Mouse (Mus musculus): ENCODE measurements around the gene Olfr305. TPM values are rescaled to one million over a fixed set of nuclear protein-coding genes. Genes with fewer than 3 reads are reported as not detected.
"Not testable (repeated sequence)": the region's sequence is repeated elsewhere in the genome, so short reads cannot be mapped to it uniquely, and the experiment has no call there.

Olfr305 gene
- polyA plus RNA-seq (2017; shearing (Covaris generic)), result not detected

DNA sequence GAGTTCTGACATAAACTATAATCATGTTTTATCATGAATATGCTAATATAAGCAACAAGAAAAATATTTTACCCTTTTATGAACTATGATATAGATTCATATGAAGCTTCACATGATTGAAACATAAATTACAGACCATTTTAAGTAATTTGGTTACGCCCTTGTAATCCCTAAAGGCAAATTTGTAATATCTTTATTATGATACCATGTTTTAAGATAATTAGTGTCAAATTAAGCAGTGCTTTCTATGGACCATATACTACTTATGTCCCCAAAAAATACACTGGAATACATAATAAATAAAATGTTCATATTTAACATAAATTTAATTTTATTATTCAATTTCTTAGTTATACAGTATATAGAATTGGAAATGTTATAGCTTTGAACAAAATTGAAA is at the start of gene Olfr305:
Olfr305 (minus strand) TSS at position 101 of the 400 bp plus-strand sequence.
- no peak for ATAC-seq

DNA sequence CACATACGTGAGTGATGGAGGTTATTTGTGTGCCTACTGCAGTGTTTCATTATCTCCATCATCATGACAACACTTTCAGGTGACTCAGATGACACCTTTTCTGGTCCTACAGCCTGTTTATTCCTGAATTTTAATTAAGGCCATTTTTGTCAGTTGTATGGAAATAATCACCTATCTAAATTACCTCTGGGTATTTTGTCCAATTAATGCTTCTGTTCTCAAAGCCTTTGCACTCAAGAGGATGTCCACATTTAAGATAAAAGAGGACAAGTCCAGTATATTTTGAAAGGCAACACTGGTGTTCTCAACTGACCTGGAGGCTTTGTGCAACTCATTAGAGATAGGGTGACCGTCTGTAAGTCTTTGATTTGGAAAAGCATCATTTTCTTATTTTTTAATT is 36.8 kb upstream of the Olfr305 start, which contains the start of gene Olfr301:
Olfr301 (plus strand) TSS at position 301 of the 400 bp plus-strand sequence.
- no peak for ATAC-seq

DNA sequence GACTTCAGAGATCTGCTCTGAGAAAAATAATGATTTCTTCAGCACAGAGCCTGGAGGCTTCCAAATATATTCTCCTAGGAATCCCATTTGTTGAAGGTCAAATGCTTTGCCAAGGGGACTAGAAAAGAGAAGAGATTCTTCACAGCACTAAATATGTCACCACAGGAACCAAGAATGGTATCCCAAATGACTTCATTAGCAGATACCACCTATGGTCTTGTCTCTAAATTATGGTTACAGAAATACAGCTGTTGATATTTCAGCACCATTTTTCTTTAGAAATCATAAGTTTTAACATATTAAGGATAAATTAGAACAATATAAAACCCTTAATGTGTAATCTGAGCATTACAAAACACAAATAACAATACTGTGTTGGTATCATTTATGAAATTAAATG is 31.0 kb upstream of the Olfr305 start, which contains the start of gene Olfr303:
Olfr303 (minus strand) TSS at position 101 of the 400 bp plus-strand sequence.
- ATAC-seq, result no peak

DNA sequence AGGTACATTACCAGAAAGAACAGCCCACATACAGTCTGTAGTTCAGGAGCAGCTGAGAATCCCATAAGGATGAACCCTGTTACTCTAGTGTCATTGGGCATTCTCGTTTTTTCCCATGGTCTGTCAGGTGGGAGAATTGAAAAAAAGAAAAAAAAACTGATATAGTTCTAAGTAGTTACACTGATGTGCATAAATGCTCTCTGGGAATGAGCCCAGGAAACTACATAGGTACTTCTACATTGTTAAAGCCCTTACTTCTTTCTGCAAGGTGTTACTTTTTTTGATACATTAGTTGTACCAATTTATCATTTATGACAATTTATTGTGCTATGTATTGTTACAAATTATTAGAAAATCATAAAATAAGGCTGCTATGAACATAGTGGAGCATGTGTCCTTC is 19.8 kb upstream of the Olfr305 start, which contains the start of gene Olfr304:
Olfr304 (minus strand) TSS at position 101 of the 400 bp plus-strand sequence.
- ATAC-seq, result no peak

DNA sequence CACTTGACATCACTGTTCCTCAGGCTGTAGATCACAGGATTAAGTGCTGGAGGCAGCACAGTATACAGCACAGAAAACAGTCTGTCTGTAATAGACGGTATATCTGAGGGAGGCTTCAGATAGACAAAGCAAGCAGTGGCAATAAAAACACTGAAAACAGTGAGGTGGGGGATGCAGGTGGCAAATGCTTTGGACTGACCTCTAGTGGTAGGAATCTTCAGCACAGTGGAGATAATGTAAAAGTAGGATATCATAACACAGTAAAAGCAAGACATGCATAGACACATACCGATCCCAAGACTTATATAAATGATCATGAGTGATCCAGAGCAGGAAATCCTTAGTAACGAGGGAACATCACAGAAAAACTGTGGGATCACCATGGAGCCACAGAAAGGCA is 19.0 kb upstream of the Olfr305 start:
- ATAC-seq, result no peak

DNA sequence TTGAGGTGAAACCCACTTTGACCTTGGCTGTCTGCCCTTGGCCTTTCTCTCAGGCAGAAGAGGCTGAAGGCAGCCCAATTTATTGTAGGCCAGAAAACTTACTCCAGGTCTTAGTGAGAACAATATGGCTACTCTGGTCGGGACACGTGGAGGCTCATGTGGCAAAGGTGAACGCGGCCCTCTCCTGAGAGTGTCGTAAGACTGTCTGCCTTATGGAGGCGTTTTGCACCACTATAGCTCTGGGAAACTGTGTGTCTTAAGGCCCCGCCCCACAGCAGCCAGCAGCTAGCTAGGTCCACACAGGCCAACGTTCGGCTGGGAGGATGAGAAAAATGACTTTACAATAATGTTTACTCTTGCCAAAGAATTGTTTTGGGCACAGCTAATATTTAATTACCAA is 20.4 kb downstream of the Olfr305 start:
- ATAC-seq, result not testable (repeated sequence)

DNA sequence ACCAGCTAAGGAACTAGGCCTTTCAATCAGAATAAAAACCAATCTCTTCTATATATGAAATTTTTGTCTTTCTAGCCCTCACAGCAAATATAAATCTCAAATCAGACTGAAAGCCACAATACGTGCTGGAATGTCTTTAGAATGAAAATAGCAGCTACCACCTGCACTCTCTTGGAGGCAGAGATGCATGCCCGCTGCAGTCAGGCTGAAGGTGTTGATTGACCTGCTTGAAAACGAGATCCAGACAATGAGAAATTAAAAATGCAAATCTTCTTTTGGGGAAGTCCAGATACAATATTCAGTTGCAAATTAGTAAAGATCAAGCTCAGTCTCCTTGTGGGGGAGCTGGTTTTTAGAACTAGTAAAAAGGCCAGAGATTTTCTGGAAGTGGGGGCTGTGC is 22.5 kb downstream of the Olfr305 start:
- no peak for ATAC-seq

DNA sequence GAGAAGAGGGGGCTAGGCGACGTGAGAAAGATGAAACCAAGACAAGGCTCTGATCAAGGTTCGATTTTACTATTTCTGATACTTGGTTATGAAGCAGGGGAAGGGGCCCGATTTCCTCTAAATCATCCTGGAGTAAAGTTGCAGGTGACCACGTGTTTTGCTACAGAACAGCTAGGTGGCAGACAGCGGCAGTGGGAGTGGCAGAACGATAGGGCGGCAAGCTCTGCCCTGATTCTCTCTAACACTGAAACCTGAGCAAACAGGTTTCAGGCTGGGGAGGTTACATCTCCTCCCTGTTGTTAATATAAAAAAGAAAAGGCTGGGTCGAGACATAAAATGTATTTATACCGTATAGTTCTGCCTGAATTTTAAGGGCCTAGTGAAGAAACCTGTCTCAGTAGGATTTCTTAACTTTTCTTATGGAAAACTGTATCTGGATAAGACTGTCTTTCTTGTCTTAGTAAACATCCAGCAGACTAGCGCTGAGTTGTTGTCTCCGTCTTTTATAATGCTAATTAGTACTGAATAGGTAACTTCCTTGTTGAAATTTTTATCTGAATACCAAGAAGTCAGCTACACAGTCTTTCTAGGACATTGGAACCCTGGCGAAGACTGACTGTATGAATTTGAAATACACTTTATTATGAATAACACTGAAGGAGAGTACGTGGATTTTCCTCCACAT is 23.7 kb downstream of the Olfr305 start:
- ATAC-seq, result no peak

DNA sequence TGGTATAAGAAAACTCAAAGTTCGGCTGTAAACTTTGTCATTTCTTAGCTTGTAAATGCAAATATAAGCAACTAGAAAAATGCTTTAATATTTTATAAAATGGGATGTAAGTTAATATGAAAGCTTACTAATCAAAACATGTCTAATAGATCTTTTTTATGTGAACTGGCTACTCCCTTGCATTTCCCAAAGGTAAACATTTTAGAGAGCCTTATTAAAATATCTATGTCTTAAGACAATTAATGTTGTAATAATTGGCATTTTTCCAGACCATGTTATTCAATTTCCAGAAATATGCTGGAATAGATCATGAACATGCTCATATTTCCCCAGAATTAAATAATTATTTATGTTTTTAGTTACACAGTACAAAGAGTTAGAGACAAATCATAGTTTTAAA is 29.2 kb downstream of the Olfr305 start, which contains the start of gene Olfr307:
Olfr307 (minus strand) TSS at position 101 of the 400 bp plus-strand sequence.
- ATAC-seq, result no peak

DNA sequence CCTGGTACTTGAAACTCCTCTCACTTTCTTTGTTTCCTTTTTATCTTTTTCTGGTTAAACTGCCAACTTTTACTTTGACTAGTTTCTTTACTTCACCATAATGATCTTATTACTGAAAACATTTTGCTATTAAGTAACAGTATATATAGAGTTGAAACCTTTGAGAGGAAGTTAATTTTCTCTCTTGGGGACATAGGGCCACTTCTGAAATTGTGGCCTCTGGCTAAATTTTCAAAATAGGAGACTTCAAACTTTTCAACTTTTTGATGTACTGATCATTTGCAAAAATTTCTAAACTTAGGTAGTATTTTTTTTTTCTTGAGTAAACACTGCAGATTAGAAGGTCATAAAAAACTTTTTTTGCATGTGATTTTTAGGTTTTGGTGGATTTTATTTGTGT is 41.2 kb downstream of the Olfr305 start, which contains the start of gene Olfr308:
Olfr308 (minus strand) TSS at position 101 of the 400 bp plus-strand sequence.
- no peak for ATAC-seq

DNA sequence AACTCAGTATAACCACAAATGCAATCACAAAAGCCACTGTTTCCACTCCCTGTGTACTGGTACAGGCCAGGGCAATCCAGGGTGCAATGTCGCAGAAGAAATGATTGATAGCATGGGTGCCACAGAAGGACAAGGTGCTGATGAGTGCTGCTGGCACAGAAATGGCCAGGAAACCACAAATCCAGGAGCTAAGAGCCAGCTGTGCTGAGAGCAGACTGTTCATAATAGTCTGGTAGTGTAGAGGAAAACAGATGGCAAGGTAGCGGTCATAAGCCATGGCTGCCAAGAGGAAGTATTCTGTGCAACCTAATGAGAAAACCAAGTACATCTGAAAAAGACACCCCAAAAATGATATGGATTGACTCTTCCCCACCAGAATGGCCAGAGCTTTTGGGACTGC is 45.4 kb downstream of the Olfr305 start:
- no peak for ATAC-seq

DNA sequence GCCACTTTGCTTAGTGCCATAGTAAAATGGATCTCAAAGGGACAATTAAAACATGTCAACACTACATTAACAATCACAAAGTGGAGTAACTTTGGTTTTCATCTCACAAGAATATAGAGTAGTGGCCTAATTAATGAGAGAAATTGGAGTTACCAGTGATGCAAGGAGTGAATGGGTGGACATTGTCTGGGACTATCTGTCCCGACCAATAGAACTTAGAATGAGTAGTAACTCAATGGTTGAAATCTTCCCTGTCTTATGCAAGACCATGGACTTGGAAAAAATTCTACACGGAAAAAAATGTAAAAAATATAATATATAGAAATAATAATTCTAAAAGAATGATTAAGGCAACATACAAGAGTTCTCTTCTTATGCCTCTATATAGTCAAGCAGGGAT is 53.1 kb downstream of the Olfr305 start, which contains the start of gene Olfr309:
Olfr309 (minus strand) TSS at position 101 of the 400 bp plus-strand sequence.
- no peak for ATAC-seq

Other genes with a start within 250 kb of the Olfr305 start
- under 1 TPM in 1 of 2 experiments, not detected in 1; 0.08 TPM for gene Vmn2r75, start 195.2 kb downstream of the Olfr305 start, polyA plus RNA-seq (2017; shearing (Covaris generic))
- under 1 TPM; 0.03 to 0.08 TPM for gene Vmn2r76, start 120.6 kb downstream of the Olfr305 start, polyA plus RNA-seq (2017; shearing (Covaris generic))
- not detected for gene Olfr310, start 89.8 kb downstream of the Olfr305 start, polyA plus RNA-seq (2017; shearing (Covaris generic))
- gene Olfr309, start 53.2 kb downstream of the Olfr305 start, polyA plus RNA-seq (2017; shearing (Covaris generic)), result not detected
- not detected for gene Olfr308, start 41.3 kb downstream of the Olfr305 start, polyA plus RNA-seq (2017; shearing (Covaris generic))
- gene Olfr307, start 29.3 kb downstream of the Olfr305 start, polyA plus RNA-seq (2017; shearing (Covaris generic)), result not detected
- not detected for gene Olfr304, start 19.7 kb upstream of the Olfr305 start, polyA plus RNA-seq (2017; shearing (Covaris generic))
- not detected for gene Olfr303, start 30.9 kb upstream of the Olfr305 start, polyA plus RNA-seq (2017; shearing (Covaris generic))
- not detected for gene Olfr301, start 36.9 kb upstream of the Olfr305 start, polyA plus RNA-seq (2017; shearing (Covaris generic))
- not detected for gene Olfr299, start 93.0 kb upstream of the Olfr305 start, polyA plus RNA-seq (2017; shearing (Covaris generic))
- not detected for gene Olfr298, start 125.6 kb upstream of the Olfr305 start, polyA plus RNA-seq (2017; shearing (Covaris generic))
- not detected for gene Olfr297, start 153.0 kb upstream of the Olfr305 start, polyA plus RNA-seq (2017; shearing (Covaris generic))
- not detected for gene Olfr295, start 216.9 kb upstream of the Olfr305 start, polyA plus RNA-seq (2017; shearing (Covaris generic))
- not detected for gene Olfr294, start 249.7 kb upstream of the Olfr305 start, polyA plus RNA-seq (2017; shearing (Covaris generic))